Mouse (Mus musculus): ENCODE data around the gene Kbtbd8. TPM values are rescaled to one million over a fixed set of nuclear protein-coding genes. Genes with fewer than 3 reads are reported as not detected.

The Kbtbd8 gene
- 7.5 and 7.6 TPM in 2 replicates for polyA plus RNA-seq (2016; fragmentation: Nextera tagmentation; extraction: Ambion mirVana)

DNA sequence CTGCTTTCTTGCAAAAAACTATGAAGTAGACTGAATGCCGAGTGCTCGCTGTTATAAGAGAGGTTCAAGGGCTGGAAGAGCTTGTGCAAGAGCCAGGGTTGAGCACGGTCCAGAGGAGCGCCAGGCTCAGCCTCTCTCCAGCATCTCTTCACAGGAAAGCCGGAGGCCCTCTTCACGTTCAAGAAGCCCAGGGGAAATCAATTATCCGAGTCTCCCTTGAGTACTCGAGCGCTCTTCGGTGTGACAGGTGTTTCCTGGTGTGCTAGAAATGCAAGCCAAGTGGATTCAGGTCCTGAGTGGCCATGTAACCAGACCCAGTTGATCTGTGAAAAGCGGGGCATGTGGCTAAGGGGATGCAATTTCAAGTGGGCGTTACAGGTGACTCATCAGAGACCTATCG lies at the start of gene Kbtbd8:
TSS of gene Kbtbd8 (plus strand) at position 295 of the 400 bp plus-strand sequence.
- Histone ChIP-seq H3K27me3 (replicated peaks) (no peaks in the 10 kb centered on the region), H3K27ac (peak within 1 kb of the TSS; percentile 80), H3K9ac (peak within 1 kb of the TSS; percentile 82), H3K36me3 (peaks cover 8% of the 10 kb centered on the region), H3K4me1 (peaks cover 23% of the 10 kb centered on the region), H3K4me3 (peak within 1 kb of the TSS; percentile 91), H3K4me2 (peak within 1 kb of the TSS; percentile 79), H3K9me3 (replicated peaks) (no peaks in the 10 kb centered on the region)
- no peak for ATAC-seq
- WGBS (ENCODE audit: insufficient replicate concordance), result 24% methylated on average over 13 of the region's 13 CpGs

DNA sequence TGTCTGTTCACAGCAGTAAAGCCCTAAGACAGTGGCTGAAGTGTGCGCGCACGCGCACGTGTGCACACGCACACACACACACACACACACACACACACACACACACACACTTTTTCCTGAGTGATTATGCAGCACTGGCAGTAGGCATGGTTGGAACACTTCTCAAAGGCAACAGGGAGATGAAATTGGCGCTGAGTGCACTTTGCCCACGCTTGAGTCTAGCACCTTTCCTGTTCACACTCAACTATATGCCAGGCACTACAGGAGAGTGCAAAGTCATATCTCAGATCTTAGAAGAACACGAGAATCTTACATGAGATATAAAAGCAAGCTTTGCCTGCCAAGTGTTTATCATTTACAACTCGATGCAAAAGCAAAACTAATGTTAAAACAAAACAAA lies 47.3 kb upstream of the Kbtbd8 start:
- no peak overlapping the region for H3K4me2 ChIP-seq
- no peak overlapping the region for H3K4me3 ChIP-seq
- no peaks in the 10 kb centered on the region for H3K27me3 ChIP-seq (replicated peaks)
- H3K9ac ChIP-seq, result no peak overlapping the region
- WGBS (ENCODE audit: insufficient replicate concordance), result 75% methylated on average over 10 of the region's 10 CpGs
- no peak for ATAC-seq
- H3K27ac ChIP-seq, result no peak overlapping the region
- H3K9me3 ChIP-seq (replicated peaks), result no peaks in the 10 kb centered on the region
- no peaks in the 10 kb centered on the region for H3K36me3 ChIP-seq
- no peaks in the 10 kb centered on the region for H3K4me1 ChIP-seq

DNA sequence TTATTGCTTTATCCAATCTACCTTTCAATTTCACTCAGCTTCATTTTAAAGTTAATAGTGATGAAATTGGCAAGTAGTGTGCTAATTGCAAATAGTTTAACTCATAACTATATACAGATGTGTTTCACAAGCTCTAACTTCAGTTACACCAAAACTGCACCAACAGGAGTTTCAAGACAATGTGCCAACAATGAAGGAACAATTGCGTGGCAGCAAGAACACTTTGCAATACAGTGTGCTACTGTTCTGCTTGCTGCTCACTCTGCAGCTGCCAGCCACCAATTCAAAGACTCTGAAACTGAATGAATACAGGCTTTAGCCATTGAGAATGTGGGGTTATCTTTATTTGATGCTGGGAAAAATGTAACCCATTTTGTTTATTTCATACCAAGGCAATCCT lies 31.8 kb upstream of the Kbtbd8 start:
- H3K9me3 ChIP-seq (replicated peaks), result no peaks in the 10 kb centered on the region
- no peak overlapping the region for H3K4me2 ChIP-seq
- no peak for ATAC-seq
- H3K9ac ChIP-seq, result no peak overlapping the region
- no peak overlapping the region for H3K4me3 ChIP-seq
- no peaks in the 10 kb centered on the region for H3K4me1 ChIP-seq
- H3K27ac ChIP-seq, result no peak overlapping the region
- no peaks in the 10 kb centered on the region for H3K27me3 ChIP-seq (replicated peaks)
- 54% methylated on average over 1 of the region's 1 CpGs for WGBS (ENCODE audit: insufficient replicate concordance)
- H3K36me3 ChIP-seq, result no peaks in the 10 kb centered on the region

DNA sequence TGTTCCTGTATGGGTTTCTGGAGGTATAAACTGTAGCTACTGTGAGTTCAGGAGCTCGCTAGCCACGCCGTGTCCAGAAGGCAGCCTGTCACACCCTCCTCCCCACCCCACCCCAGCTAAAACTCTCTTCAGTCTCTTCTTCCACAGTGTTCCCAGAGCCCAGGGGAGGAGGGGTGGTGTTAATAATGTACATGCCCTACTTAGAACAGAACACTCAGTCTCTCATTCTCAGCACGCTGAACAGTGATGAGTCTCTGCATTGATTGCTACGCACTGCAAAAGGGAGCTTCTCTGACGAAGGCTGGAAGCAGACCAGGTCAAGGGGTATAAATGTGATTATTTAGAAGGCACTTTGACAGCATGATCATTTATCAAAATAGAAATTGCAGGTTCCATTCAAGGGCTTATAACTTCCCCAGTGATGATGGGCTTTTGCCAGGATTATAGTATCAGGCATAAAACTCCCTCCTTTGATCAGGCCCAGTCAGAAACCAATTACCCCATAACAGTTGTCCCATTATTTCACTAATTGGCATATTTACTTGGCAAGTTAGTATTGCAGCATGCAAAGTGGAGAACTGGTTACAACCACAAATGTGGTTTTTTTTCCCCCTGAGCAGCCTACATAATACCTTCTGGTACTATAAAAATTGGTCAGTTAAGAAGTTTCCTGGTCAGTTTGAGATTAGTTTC lies 29.7 kb upstream of the Kbtbd8 start:
- 72% methylated on average over 6 of the region's 6 CpGs for WGBS (ENCODE audit: insufficient replicate concordance)
- Histone ChIP-seq H3K9me3 (replicated peaks) (no peaks in the 10 kb centered on the region), H3K9ac (no peak overlapping the region), H3K27ac (no peak overlapping the region), H3K4me2 (no peak overlapping the region), H3K4me3 (no peak overlapping the region), H3K4me1 (no peaks in the 10 kb centered on the region), H3K36me3 (no peaks in the 10 kb centered on the region), H3K27me3 (replicated peaks) (no peaks in the 10 kb centered on the region)
- no peak for ATAC-seq

DNA sequence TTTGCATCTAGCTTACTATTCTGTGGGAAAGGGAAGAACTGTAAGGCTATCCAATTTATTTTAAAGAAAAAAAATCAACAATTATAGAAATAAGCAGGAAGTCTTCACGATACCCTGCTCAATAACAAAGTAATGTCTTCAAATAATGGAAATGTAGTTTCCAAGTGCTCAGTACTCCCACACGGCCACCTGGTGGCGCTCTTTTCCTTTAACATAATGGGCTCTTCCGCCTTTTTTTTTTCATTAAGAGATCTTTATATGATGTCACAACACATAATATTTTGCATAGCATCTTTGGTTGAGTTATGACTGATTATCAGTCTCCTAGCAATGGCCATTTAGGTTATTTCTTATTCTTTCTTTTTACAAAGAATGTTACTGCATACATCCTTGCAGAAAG lies 29.0 kb upstream of the Kbtbd8 start:
- Histone ChIP-seq H3K4me3 (no peak overlapping the region), H3K4me1 (no peaks in the 10 kb centered on the region), H3K36me3 (no peaks in the 10 kb centered on the region), H3K9ac (no peak overlapping the region), H3K27ac (no peak overlapping the region), H3K27me3 (replicated peaks) (no peaks in the 10 kb centered on the region), H3K4me2 (no peak overlapping the region), H3K9me3 (replicated peaks) (no peaks in the 10 kb centered on the region)
- no peak for ATAC-seq
- 32% methylated on average over 4 of the region's 4 CpGs for WGBS (ENCODE audit: insufficient replicate concordance)

DNA sequence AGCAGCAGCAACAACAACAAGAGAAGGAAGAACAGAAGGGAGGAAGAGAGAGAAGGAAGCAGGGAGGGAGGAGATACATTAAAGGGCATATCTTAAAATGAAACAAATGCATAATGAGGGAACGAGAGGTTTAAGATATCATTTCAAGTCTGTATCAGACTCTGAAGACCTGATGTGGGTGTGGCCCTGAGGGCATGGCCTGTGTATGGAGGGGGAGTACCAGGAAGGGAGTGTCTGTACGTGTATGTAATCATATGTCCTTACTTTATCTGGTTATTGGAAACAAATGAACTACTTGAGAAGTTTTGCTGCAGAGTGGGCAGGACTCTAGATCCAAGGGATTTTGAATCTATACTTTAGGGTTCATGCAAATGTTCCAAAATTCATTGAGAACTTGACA lies 22.3 kb upstream of the Kbtbd8 start:
- no peaks in the 10 kb centered on the region for H3K9me3 ChIP-seq (replicated peaks)
- no peak overlapping the region for H3K4me2 ChIP-seq
- H3K9ac ChIP-seq, result no peak overlapping the region
- no peaks in the 10 kb centered on the region for H3K36me3 ChIP-seq
- 25% methylated on average over 2 of the region's 2 CpGs for WGBS (ENCODE audit: insufficient replicate concordance)
- H3K4me1 ChIP-seq, result 0 out of 2 replicates have a peak, but pooled peaks cover 5% of the 10 kb centered on the region
- H3K4me3 ChIP-seq, result no peak overlapping the region
- 0 out of 2 replicates have a peak, but pooled peaks cover 10% of the 10 kb centered on the region for H3K27me3 ChIP-seq (replicated peaks)
- no peak overlapping the region for H3K27ac ChIP-seq
- ATAC-seq, result peak; percentile 68; the same call in 1 of the 2 replicates

DNA sequence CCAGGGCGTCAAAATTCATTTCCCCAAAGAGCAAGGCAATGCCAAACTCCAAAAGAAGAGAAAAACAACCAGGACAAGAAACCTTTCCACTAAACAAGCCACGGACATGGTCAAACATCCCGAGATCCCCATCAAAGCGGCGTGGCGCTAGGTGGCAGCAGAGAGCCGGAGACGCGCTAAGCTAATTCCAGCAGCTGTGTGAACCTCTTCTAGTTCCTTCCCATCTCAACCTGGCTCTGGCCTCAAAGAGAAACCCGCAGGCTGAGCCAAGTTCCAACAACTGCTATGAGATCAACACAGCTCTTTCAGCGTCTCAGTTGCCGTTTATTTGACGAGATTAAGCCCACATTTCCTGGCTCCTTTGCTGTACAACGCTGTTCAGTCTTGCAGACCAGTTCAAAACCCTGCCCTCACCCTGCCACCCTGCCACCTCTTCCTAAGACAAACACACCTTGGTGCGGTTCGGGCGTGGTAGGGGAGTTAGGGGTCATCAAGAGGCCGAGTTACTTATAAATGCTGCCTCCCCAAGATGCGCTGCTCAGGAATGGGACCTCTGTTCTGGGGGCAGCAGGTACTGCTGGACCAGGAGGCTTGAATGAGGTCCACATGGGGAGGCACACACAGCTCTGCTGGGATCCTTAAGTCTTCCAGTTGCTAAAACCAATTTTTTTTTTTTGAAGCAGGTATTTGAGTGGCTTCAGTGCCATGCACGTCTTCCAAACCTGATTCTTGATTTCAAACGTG lies 18.5 kb upstream of the Kbtbd8 start:
- no peak overlapping the region for H3K4me2 ChIP-seq
- H3K27ac ChIP-seq, result no peak overlapping the region
- 16% methylated on average over 21 of the region's 21 CpGs for WGBS (ENCODE audit: insufficient replicate concordance)
- H3K36me3 ChIP-seq, result no peaks in the 10 kb centered on the region
- H3K9me3 ChIP-seq (replicated peaks), result no peaks in the 10 kb centered on the region
- no peak overlapping the region for H3K9ac ChIP-seq
- 0 out of 2 replicates have a peak, but pooled peaks cover 10% of the 10 kb centered on the region for H3K27me3 ChIP-seq (replicated peaks)
- no peak for ATAC-seq
- H3K4me1 ChIP-seq, result 0 out of 2 replicates have a peak, but pooled peaks cover 5% of the 10 kb centered on the region
- no peak overlapping the region for H3K4me3 ChIP-seq

DNA sequence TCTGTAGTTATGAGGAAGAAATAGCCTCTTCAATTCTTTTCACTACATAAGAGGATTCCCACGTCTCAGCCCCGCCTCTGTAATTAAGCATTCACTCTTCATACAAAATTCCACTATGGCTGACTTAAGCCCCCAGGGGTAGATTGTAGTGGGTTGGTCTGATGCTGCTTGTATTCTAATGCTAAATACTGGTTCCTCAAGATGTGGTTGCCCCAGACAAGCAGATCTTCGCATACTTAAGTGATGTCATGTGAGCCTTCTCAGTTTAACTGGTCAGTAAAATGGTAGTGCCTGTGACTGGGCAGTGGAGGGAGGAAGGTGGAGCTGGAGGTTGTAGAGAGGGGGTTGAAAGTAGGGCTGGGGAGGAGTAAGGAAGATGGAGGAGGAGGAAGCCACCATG lies 13.3 kb upstream of the Kbtbd8 start:
- Histone ChIP-seq H3K9me3 (replicated peaks) (no peaks in the 10 kb centered on the region), H3K9ac (no peak overlapping the region), H3K4me2 (no peak overlapping the region), H3K36me3 (no peaks in the 10 kb centered on the region), H3K27ac (no peak overlapping the region), H3K4me3 (no peak overlapping the region), H3K4me1 (no peaks in the 10 kb centered on the region), H3K27me3 (replicated peaks) (0 out of 2 replicates have a peak, but pooled peaks cover 6% of the 10 kb centered on the region)
- WGBS (ENCODE audit: insufficient replicate concordance), result 44% methylated on average over 3 of the region's 3 CpGs
- no peak for ATAC-seq

DNA sequence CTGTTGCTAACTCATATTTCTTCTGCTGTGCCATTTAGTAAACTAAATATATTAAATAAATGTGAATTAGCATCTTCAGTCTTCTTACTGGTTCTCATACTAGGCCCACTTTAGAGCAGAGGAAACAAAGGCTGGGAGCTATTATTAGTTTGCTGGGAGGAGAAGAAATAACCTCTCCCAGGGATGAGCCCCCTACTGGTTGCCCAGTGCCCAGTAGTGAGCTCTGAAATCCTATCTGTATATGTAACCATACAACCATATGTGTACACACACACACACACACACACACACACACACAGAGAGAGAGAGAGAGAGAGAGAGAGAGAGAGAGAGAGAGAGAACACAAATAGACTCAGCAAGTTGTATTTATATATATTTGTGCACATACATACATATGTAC lies 8.6 kb upstream of the Kbtbd8 start:
- Histone ChIP-seq H3K4me2 (no peak overlapping the region), H3K36me3 (no peaks in the 10 kb centered on the region), H3K4me3 (no peak overlapping the region), H3K4me1 (no peaks in the 10 kb centered on the region), H3K27ac (no peak overlapping the region), H3K9me3 (replicated peaks) (no peaks in the 10 kb centered on the region), H3K9ac (no peak overlapping the region), H3K27me3 (replicated peaks) (no peaks in the 10 kb centered on the region)
- no peak for ATAC-seq

DNA sequence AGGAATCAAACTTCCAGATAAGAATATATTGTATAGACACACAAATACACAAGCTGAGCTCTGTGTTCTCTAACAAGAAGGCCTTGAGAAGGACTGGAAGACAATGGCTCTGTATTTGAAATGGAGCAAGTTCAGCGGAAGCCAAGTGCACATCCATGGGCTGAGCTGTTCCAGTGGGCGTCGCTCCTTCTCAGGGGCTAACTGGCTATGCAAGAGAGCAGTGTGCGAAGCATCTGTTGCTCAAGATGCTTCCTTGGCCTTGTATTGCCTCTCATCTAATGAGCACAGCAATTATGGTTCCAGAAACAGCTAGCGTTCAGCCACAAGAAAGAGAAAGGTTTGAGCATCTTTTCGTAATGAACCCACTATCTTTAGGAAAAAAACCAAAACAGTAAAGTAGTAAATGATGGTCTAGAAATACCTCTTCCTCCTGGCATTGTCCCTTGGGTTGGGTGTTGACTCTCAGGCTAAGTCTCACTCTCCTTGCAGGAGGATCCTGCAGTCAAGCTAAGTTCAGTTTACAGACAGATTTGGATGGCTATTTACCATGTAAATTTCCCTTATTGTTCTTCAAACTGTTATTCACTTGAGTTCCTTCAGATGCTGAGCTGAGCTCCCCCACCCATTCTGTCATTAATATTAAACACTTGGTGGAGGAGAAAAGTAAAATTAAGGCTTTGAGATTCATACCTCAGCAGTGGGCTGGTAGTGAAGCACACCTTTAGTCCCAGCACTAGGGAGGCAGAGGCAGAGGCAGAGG lies 7.2 kb upstream of the Kbtbd8 start:
- Histone ChIP-seq H3K4me3 (no peak overlapping the region), H3K27me3 (replicated peaks) (no peaks in the 10 kb centered on the region), H3K4me2 (no peak overlapping the region), H3K4me1 (no peaks in the 10 kb centered on the region), H3K9ac (no peak overlapping the region), H3K36me3 (no peaks in the 10 kb centered on the region), H3K27ac (no peak overlapping the region), H3K9me3 (replicated peaks) (no peaks in the 10 kb centered on the region)
- ATAC-seq, result no peak
- WGBS (ENCODE audit: insufficient replicate concordance), result 78% methylated on average over 6 of the region's 6 CpGs

DNA sequence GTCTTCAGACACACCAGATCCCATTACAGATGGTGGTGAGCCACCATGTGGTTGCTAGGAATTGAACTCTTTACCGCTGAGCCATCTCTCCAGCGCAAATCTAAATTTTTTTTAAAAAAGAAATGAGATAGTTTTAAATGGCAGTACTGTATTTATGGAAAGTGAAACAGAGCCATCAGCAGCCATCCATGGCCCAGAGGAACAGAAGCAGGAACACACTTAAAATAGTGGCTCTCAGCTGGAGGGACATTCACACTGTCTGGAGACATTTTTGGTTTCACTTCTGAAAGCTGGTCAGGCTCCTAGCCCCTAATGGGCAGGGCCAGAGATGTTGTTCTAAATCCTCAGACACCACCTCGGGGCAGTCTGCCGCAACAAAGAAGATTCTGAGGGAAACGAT lies 5.0 kb upstream of the Kbtbd8 start:
- Histone ChIP-seq H3K36me3 (no peaks in the 10 kb centered on the region), H3K4me1 (peaks cover 8% of the 10 kb centered on the region), H3K4me3 (no peak overlapping the region), H3K9me3 (replicated peaks) (no peaks in the 10 kb centered on the region), H3K27me3 (replicated peaks) (no peaks in the 10 kb centered on the region), H3K27ac (no peak overlapping the region), H3K9ac (no peak overlapping the region), H3K4me2 (no peak overlapping the region)
- WGBS (ENCODE audit: insufficient replicate concordance), result 65% methylated on average over 5 of the region's 5 CpGs
- ATAC-seq, result no peak

DNA sequence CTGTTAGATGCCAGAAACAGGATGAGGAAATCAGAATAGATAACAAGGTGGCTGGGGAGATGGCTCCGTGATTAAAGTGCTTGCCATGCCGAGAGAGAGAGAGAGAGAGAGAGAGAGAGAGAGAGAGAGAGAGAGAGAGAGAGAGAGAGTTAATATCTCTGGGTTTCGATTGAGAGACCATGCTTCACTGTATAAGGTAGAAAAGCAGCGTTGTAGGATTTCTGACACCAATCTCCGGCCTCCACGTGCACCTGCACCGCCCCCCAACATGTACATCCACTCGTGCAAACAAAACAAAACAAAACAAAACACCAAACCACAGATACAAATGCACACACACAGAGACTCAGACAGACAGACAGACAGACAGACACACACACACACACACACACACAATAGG lies 527 bp upstream of the Kbtbd8 start:
- Histone ChIP-seq H3K9ac (peak overlapping the region; percentile 57), H3K27me3 (replicated peaks) (no peaks in the 10 kb centered on the region), H3K27ac (no peak overlapping the region), H3K9me3 (replicated peaks) (no peaks in the 10 kb centered on the region), H3K4me1 (peaks cover 23% of the 10 kb centered on the region), H3K36me3 (peaks cover 4% of the 10 kb centered on the region), H3K4me3 (peak overlapping the region; percentile 91), H3K4me2 (peak overlapping the region; percentile 79)
- 49% methylated on average over 8 of the region's 8 CpGs for WGBS (ENCODE audit: insufficient replicate concordance)
- ATAC-seq, result no peak

Data from liver, embryonic 12.5 days (tissue).